Mouse (Mus musculus) heart, postnatal 0 days (tissue): ENCODE results near the gene Rph3al.

Source experiments
- CTCF ChIP-seq: IDR thresholded peaks from 2 replicates; pipeline ENCODE4 v1.5.1; 2016; ENCODE audit warnings: antibody characterized with exemption, control low read depth, low read depth
- EP300 ChIP-seq: IDR thresholded peaks from 2 replicates; pipeline ENCODE4 v1.6.1; 2016; ENCODE audit warnings: antibody characterized with exemption, low read depth

- no peak for TF ChIP-seq CTCF
- TF ChIP-seq EP300, result no peak
These were observed 102.0 kb downstream of the Rph3al start for GRCm38 (mm10) chr11:75836240-75836610.
